Mouse (Mus musculus) myocyte (in vitro differentiated cells): ENCODE data around the gene Nfx1. TPM values are rescaled to one million over a fixed set of nuclear protein-coding genes. Genes with fewer than 3 reads are reported as not detected.

Experiments used
- H3K27me3 ChIP-seq: one replicate; pipeline ENCODE4 v1.6.1; 2011; ENCODE audit not compliant: control insufficient read depth, insufficient read depth, insufficient read length
- H3K36me3 ChIP-seq: one replicate; pipeline ENCODE4 v1.6.1; 2011; ENCODE audit not compliant: control insufficient read depth, insufficient read depth
- H3K4me2 ChIP-seq: one replicate; pipeline ENCODE4 v1.6.1; 2011; ENCODE audit warnings: low read depth, control low read depth
- H3K4me3 ChIP-seq: one replicate; pipeline ENCODE4 v1.5.1; 2011; ENCODE audit warnings: mild to moderate bottlenecking, control low read depth, moderate library complexity
- H3K79me2 ChIP-seq: one replicate; pipeline ENCODE4 v1.6.1; 2011; ENCODE audit not compliant: control insufficient read depth, insufficient read depth
- H3ac ChIP-seq: one replicate; pipeline ENCODE4 v1.6.1; 2011; ENCODE audit not compliant: control insufficient read depth, insufficient read length
- CEBPB ChIP-seq: IDR thresholded peaks from 2 replicates; pipeline ENCODE4 v1.6.1; 2011; ENCODE audit warnings: mild to moderate bottlenecking, moderate library complexity; ENCODE audit not compliant: poor library complexity, insufficient read depth, severe bottlenecking
- E2F4 ChIP-seq: IDR thresholded peaks from one replicate; pipeline ENCODE4 v1.6.1; 2011; ENCODE audit warnings: mild to moderate bottlenecking, control low read depth, moderate library complexity; ENCODE audit not compliant: insufficient read depth
- MAX ChIP-seq: IDR thresholded peaks from one replicate; pipeline ENCODE4 v1.6.1; 2011; ENCODE audit warnings: low read depth, mild to moderate bottlenecking, control low read depth
- MYOD1 ChIP-seq, 3 experiments: IDR thresholded peaks; one replicate each; pipeline ENCODE4 v1.6.1; 2011; ENCODE audit warnings: control low read depth in 2 of 3, low read depth in 2 of 3, mild to moderate bottlenecking in 2 of 3, moderate library complexity in 1 of 3; ENCODE audit not compliant: insufficient read length in 2 of 3, control insufficient read depth in 1 of 3
- MYOG ChIP-seq, 3 experiments: IDR thresholded peaks; one replicate each; pipeline ENCODE4 v1.6.1; 2011; ENCODE audit warnings: control low read depth in 2 of 3, low read depth in 2 of 3, mild to moderate bottlenecking in 2 of 3; ENCODE audit not compliant: insufficient read length in 2 of 3, control insufficient read depth in 1 of 3, insufficient read depth in 1 of 3
- POLR2A ChIP-seq: IDR thresholded peaks from one replicate; pipeline ENCODE4 v1.6.1; 2011; ENCODE audit warnings: low read depth, mild to moderate bottlenecking, control low read depth, moderate library complexity; ENCODE audit not compliant: insufficient read length
- POLR2AphosphoS2 ChIP-seq: IDR thresholded peaks from one replicate; pipeline ENCODE4 v1.6.1; 2011; ENCODE audit warnings: low read depth, control low read depth; ENCODE audit not compliant: insufficient read length
- REST ChIP-seq: IDR thresholded peaks from one replicate; pipeline ENCODE4 v1.6.1; 2011; ENCODE audit warnings: mild to moderate bottlenecking, control low read depth, moderate library complexity; ENCODE audit not compliant: insufficient read depth, insufficient read length
- SRF ChIP-seq: IDR thresholded peaks from one replicate; pipeline ENCODE4 v1.6.1; 2011; ENCODE audit warnings: low read depth; ENCODE audit not compliant: control insufficient read depth, insufficient read length
- TCF12 ChIP-seq: IDR thresholded peaks from one replicate; pipeline ENCODE4 v1.6.1; 2011; ENCODE audit warnings: mild to moderate bottlenecking, control low read depth; ENCODE audit not compliant: poor library complexity, insufficient read depth, severe bottlenecking
- TCF3 ChIP-seq: IDR thresholded peaks from one replicate; pipeline ENCODE4 v1.6.1; 2011; ENCODE audit warnings: low read depth, control low read depth; ENCODE audit not compliant: insufficient read length
- USF1 ChIP-seq: IDR thresholded peaks from one replicate; pipeline ENCODE4 v1.6.1; 2011; ENCODE audit warnings: low read depth, mild to moderate bottlenecking, control low read depth, moderate library complexity
- polyA plus RNA-seq: library from polyadenylated mRNA; unstranded; fragments of >200 nt; fragmentation: generic; extraction: Trizol; gene quantifications from one replicate; pipeline ENCODE4 v1.2.1, GENCODE M21; 2012; ENCODE audit warnings: missing spikeins

Nfx1 gene
- polyA plus RNA-seq, 1 experiment = 27.0 TPM

GRCm38 (mm10) chr4:41063894-41064673, 93.4 kb downstream of the Nfx1 start:
- no peaks in the 10 kb centered on the region for H3K36me3 ChIP-seq
- no peak overlapping the region for H3K4me3 ChIP-seq
- no peak overlapping the region for H3ac ChIP-seq
- H3K27me3 ChIP-seq = peaks cover 19% of the 10 kb centered on the region
- H3K4me2 ChIP-seq = no peak overlapping the region
- no peak for TF ChIP-seq E2F4
- no peak for TF ChIP-seq TCF3
- TF ChIP-seq MAX = no peak
- no peak for TF ChIP-seq USF1
- TF ChIP-seq SRF = no peak
- no peak for TF ChIP-seq CEBPB
- TF ChIP-seq TCF12 = no peak
- TF ChIP-seq MYOD1 (IDR thresholded peaks at IDR 0.05; ENCODE audit: control insufficient read depth in 1 of 3, insufficient read length in 2 of 3, low read depth in 2 of 3) = no peak
- TF ChIP-seq MYOG (IDR thresholded peaks at IDR 0.05; ENCODE audit: control insufficient read depth in 1 of 3, insufficient read depth in 1 of 3, insufficient read length in 2 of 3, low read depth in 2 of 3) = no peak
- no peak for TF ChIP-seq REST
- no peak for TF ChIP-seq POLR2A
- TF ChIP-seq POLR2AphosphoS2 = no peak
- H3K79me2 ChIP-seq = no peaks in the 10 kb centered on the region

- no peak overlapping the region for H3ac ChIP-seq
- H3K36me3 ChIP-seq = no peaks in the 10 kb centered on the region
- TF ChIP-seq CEBPB (no peak), USF1 (no peak), POLR2A (no peak), REST (no peak), MYOD1 (IDR thresholded peaks at IDR 0.05; ENCODE audit: control insufficient read depth in 1 of 3, insufficient read length in 2 of 3, low read depth in 2 of 3) (no peak), E2F4 (no peak), MAX (no peak), TCF12 (no peak), TCF3 (no peak), POLR2AphosphoS2 (no peak), MYOG (IDR thresholded peaks at IDR 0.05; ENCODE audit: control insufficient read depth in 1 of 3, insufficient read depth in 1 of 3, insufficient read length in 2 of 3, low read depth in 2 of 3) (no peak), SRF (no peak)
- peaks cover 19% of the 10 kb centered on the region for H3K27me3 ChIP-seq
- H3K4me2 ChIP-seq = no peak overlapping the region
- no peak overlapping the region for H3K4me3 ChIP-seq
- no peaks in the 10 kb centered on the region for H3K79me2 ChIP-seq
These were observed 94.5 kb downstream of the Nfx1 start for GRCm38 (mm10) chr4:41065196-41065595.

- H3K79me2 ChIP-seq = no peaks in the 10 kb centered on the region
- TF ChIP-seq USF1 (no peak), CEBPB (no peak), TCF12 (no peak), MAX (no peak), TCF3 (no peak), E2F4 (no peak), POLR2A (no peak), POLR2AphosphoS2 (no peak), REST (no peak), MYOG (IDR thresholded peaks at IDR 0.05; ENCODE audit: control insufficient read depth in 1 of 3, insufficient read depth in 1 of 3, insufficient read length in 2 of 3, low read depth in 2 of 3) (no peak), MYOD1 (IDR thresholded peaks at IDR 0.05; ENCODE audit: control insufficient read depth in 1 of 3, insufficient read length in 2 of 3, low read depth in 2 of 3) (no peak)
- no peak overlapping the region for H3K4me2 ChIP-seq
- no peak overlapping the region for H3K4me3 ChIP-seq
- H3ac ChIP-seq = no peak overlapping the region
- H3K27me3 ChIP-seq = no peaks in the 10 kb centered on the region
- no peaks in the 10 kb centered on the region for H3K36me3 ChIP-seq
These were observed 101.1 kb downstream of the Nfx1 start for GRCm38 (mm10) chr4:41071500-41072429.

GRCm38 (mm10) chr4:41073008-41073817, 102.5 kb downstream of the Nfx1 start:
- H3K4me2 ChIP-seq = no peak overlapping the region
- H3K27me3 ChIP-seq = no peaks in the 10 kb centered on the region
- H3K4me3 ChIP-seq = no peak overlapping the region
- H3K36me3 ChIP-seq = no peaks in the 10 kb centered on the region
- TF ChIP-seq E2F4 = no peak
- TF ChIP-seq POLR2AphosphoS2 = no peak
- TF ChIP-seq TCF3 = no peak
- no peak for TF ChIP-seq MYOD1 (IDR thresholded peaks at IDR 0.05; ENCODE audit: control insufficient read depth in 1 of 3, insufficient read length in 2 of 3, low read depth in 2 of 3)
- TF ChIP-seq SRF = no peak
- TF ChIP-seq REST = no peak
- no peak for TF ChIP-seq CEBPB
- no peak for TF ChIP-seq MYOG (IDR thresholded peaks at IDR 0.05; ENCODE audit: control insufficient read depth in 1 of 3, insufficient read depth in 1 of 3, insufficient read length in 2 of 3, low read depth in 2 of 3)
- no peak for TF ChIP-seq TCF12
- no peak for TF ChIP-seq MAX
- no peak for TF ChIP-seq POLR2A
- no peaks in the 10 kb centered on the region for H3K79me2 ChIP-seq
- no peak overlapping the region for H3ac ChIP-seq
